Mouse (Mus musculus) stomach, embryonic 14.5 days (tissue): Measurements from ENCODE around the gene Plbd2. TPM values are rescaled to one million over a fixed set of nuclear protein-coding genes. Genes with fewer than 3 reads are reported as not detected.

Source experiments
- ATAC-seq: fragments of 200-750 bp; cut with Nextera tagmentation; 2 replicates; pipeline ENCODE4 v1.8.0; 2017; ENCODE audit warnings: low read depth, moderate TSS enrichment; ENCODE audit not compliant: insufficient number of reproducible peaks, insufficient read depth, low FRiP score
- H3K27ac ChIP-seq: fragments of 300-500 bp; sonication (generic); 2 replicates; pipeline ENCODE4 v1.5.1; 2014; ENCODE audit warnings: mild to moderate bottlenecking, low read length, moderate library complexity, mixed read lengths
- H3K27me3 ChIP-seq: fragments of 300-500 bp; sonication (generic); 2 replicates; pipeline ENCODE4 v1.6.1; 2014; ENCODE audit warnings: low read length, control low read depth, mixed read lengths; ENCODE audit not compliant: control insufficient read depth, insufficient read depth
- H3K36me3 ChIP-seq: fragments of 300-500 bp; sonication (generic); 2 replicates; pipeline ENCODE4 v1.6.1; 2014; ENCODE audit warnings: mild to moderate bottlenecking, control low read depth, low read length, moderate library complexity, mixed read lengths; ENCODE audit not compliant: control insufficient read depth, insufficient read depth
- H3K4me1 ChIP-seq: fragments of 300-500 bp; sonication (generic); 2 replicates; pipeline ENCODE4 v1.6.1; 2014; ENCODE audit warnings: low read length, control low read depth, mixed read lengths; ENCODE audit not compliant: control insufficient read depth, insufficient read depth
- H3K4me2 ChIP-seq: fragments of 300-500 bp; sonication (generic); replicated peaks from 2 replicates; pipeline ENCODE4 v1.6.1; 2014; ENCODE audit warnings: low read depth, low read length, control low read depth
- H3K4me3 ChIP-seq: fragments of 300-500 bp; sonication (generic); 2 replicates; pipeline ENCODE4 v1.5.1; 2014; ENCODE audit warnings: low read depth, low read length, control low read depth
- H3K9ac ChIP-seq: fragments of 300-500 bp; sonication (generic); replicated peaks from 2 replicates; pipeline ENCODE4 v1.6.1; 2014; ENCODE audit warnings: low read depth, mild to moderate bottlenecking, control low read depth, low read length, moderate library complexity, mixed read lengths
- H3K9me3 ChIP-seq: fragments of 300-500 bp; sonication (generic); 2 replicates; pipeline ENCODE4 v1.6.1; 2016; ENCODE audit warnings: low read depth, low read length, control low read depth; ENCODE audit not compliant: control insufficient read depth
- WGBS: fragments of 180-500 bp; shearing (Covaris S2); extraction: QIAGEN DNeasy Blood & Tissue Kit; methylation state at CpG from one replicate; pipeline ENCODE4 v1.1.7; 2014; 5-methylcytosine and 5-hydroxymethylcytosine counted together
- polyA plus RNA-seq: library from polyadenylated mRNA; unstranded; fragments of >200 nt; fragmentation: Nextera tagmentation; extraction: Ambion mirVana; gene quantifications from 2 replicates; pipeline ENCODE4 v1.2.1, GENCODE M21; 2014

The Plbd2 gene
- polyA plus RNA-seq, 1 experiment from 2014 or later: 39.6 TPM

- WGBS: 79% methylated on average over 10 of the region's 10 CpGs
- Histone ChIP-seq H3K27ac (no peak overlapping the region), H3K4me1 (no peaks in the 10 kb centered on the region), H3K36me3 (peaks cover 3% of the 10 kb centered on the region; the same call in 1 of the 2 replicates), H3K4me3 (no peak overlapping the region), H3K27me3 (no peaks in the 10 kb centered on the region), H3K4me2 (no peak overlapping the region), H3K9me3 (no peaks in the 10 kb centered on the region), H3K9ac (no peak overlapping the region)
- ATAC-seq: no peak
These were observed 8.2 kb downstream of the Plbd2 start for GRCm38 (mm10) chr5:120495064-120495702.

- H3K27ac ChIP-seq: no peak overlapping the region
- no peaks in the 10 kb centered on the region for H3K4me1 ChIP-seq
- no peaks in the 10 kb centered on the region for H3K9me3 ChIP-seq
- H3K9ac ChIP-seq: no peak overlapping the region
- no peak overlapping the region for H3K4me2 ChIP-seq
- H3K4me3 ChIP-seq: no peak overlapping the region
- H3K36me3 ChIP-seq: peaks cover 5% of the 10 kb centered on the region; the same call in 1 of the 2 replicates
- 87% methylated on average over 9 of the region's 9 CpGs for WGBS
- no peaks in the 10 kb centered on the region for H3K27me3 ChIP-seq
- ATAC-seq: no peak
These were observed 9.5 kb downstream of the Plbd2 start for GRCm38 (mm10) chr5:120493873-120494395.

- H3K9me3 ChIP-seq: no peaks in the 10 kb centered on the region
- no peaks in the 10 kb centered on the region for H3K27me3 ChIP-seq
- H3K4me2 ChIP-seq: no peak overlapping the region
- no peak overlapping the region for H3K4me3 ChIP-seq
- H3K36me3 ChIP-seq: peaks cover 7% of the 10 kb centered on the region; the same call in 1 of the 2 replicates
- H3K9ac ChIP-seq: no peak overlapping the region
- H3K27ac ChIP-seq: no peak overlapping the region
- ATAC-seq: no peak
- WGBS: 92% methylated on average over 6 of the region's 6 CpGs
- no peaks in the 10 kb centered on the region for H3K4me1 ChIP-seq
These were observed 10.0 kb downstream of the Plbd2 start for GRCm38 (mm10) chr5:120493440-120493839.

- peaks cover 7% of the 10 kb centered on the region; the same call in 1 of the 2 replicates for H3K36me3 ChIP-seq
These were observed 11.0 kb downstream of the Plbd2 start for GRCm38 (mm10) chr5:120492437-120492836.

GRCm38 (mm10) chr5:120490679-120491192, 12.7 kb downstream of the Plbd2 start:
- Histone ChIP-seq H3K27me3 (no peaks in the 10 kb centered on the region), H3K9me3 (no peaks in the 10 kb centered on the region), H3K4me2 (no peak overlapping the region), H3K4me3 (no peak overlapping the region), H3K36me3 (peaks cover 9% of the 10 kb centered on the region; the same call in 1 of the 2 replicates), H3K4me1 (no peaks in the 10 kb centered on the region), H3K9ac (no peak overlapping the region), H3K27ac (no peak overlapping the region)
- no peak for ATAC-seq
- 85% methylated on average over 8 of the region's 8 CpGs for WGBS

More at GRCm38 (mm10) chr5:120492437-120492836, 11.0 kb downstream of the Plbd2 start:
- H3K9ac ChIP-seq: no peak overlapping the region
- H3K27ac ChIP-seq: no peak overlapping the region
- 65% methylated on average over 11 of the region's 11 CpGs for WGBS
- no peaks in the 10 kb centered on the region for H3K27me3 ChIP-seq
- no peaks in the 10 kb centered on the region for H3K4me1 ChIP-seq
- H3K9me3 ChIP-seq: no peaks in the 10 kb centered on the region
- no peak for ATAC-seq
- H3K4me2 ChIP-seq: no peak overlapping the region
- no peak overlapping the region for H3K4me3 ChIP-seq

DNA sequence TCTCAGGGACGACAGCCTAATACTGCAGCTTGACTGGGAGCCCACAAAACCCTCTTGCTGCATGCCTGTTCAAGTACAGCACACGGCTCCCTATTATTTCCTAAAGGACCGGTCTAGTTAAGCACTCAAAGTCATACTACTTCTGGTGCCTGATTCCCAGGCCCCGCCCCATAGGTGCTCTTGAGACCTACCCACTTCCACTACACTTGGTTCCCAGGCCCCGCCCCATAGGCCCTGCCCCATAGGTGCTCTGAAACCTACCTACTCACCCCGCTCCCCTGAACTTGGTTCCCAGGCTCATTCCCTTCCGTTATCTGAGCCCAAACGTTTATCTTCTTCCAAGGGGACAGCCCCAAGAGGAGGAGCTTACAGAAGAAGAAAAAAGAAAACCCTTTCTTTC, 15.6 kb downstream of the Plbd2 start:
- H3K36me3 ChIP-seq: peaks cover 19% of the 10 kb centered on the region
- H3K9ac ChIP-seq: no peak overlapping the region
- no peaks in the 10 kb centered on the region for H3K4me1 ChIP-seq
- H3K4me3 ChIP-seq: no peak overlapping the region
- no peaks in the 10 kb centered on the region for H3K9me3 ChIP-seq
- no peak overlapping the region for H3K4me2 ChIP-seq
- 80% methylated on average over 8 of the region's 8 CpGs for whole genome bisulfite sequencing
- no peaks in the 10 kb centered on the region for H3K27me3 ChIP-seq
- H3K27ac ChIP-seq: no peak overlapping the region
- ATAC-seq: no peak

DNA sequence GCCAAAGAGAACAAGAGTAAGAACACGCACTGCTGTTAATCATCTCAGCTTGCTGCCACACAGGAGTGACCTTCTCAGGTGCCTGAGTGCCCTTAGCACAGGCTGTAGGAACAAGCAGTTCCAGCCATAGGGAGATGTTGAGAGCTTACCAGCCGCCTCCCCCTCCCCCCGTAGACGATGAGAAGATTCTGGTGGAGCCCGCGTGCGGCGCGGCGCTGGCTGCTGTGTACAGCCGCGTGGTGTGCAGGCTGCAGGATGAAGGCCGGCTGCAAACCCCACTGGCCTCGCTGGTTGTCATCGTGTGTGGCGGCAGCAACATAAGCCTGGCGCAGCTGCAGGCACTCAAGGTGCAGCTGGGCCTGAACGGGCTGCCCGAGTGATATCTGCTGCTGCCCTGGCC, 20.0 kb downstream of the Plbd2 start:
- Histone ChIP-seq H3K4me2 (no peak overlapping the region), H3K36me3 (peaks cover 11% of the 10 kb centered on the region), H3K27ac (no peak overlapping the region), H3K4me3 (no peak overlapping the region), H3K27me3 (no peaks in the 10 kb centered on the region), H3K9me3 (no peaks in the 10 kb centered on the region), H3K9ac (no peak overlapping the region), H3K4me1 (no peaks in the 10 kb centered on the region)
- no peak for ATAC-seq
- 76% methylated on average over 19 of the region's 19 CpGs for WGBS

GRCm38 (mm10) chr5:120481205-120481604, 22.2 kb downstream of the Plbd2 start:
- no peak for ATAC-seq
- Histone ChIP-seq H3K9ac (no peak overlapping the region), H3K4me3 (no peak overlapping the region), H3K4me1 (no peaks in the 10 kb centered on the region), H3K27ac (no peak overlapping the region), H3K4me2 (no peak overlapping the region), H3K36me3 (peaks cover 11% of the 10 kb centered on the region), H3K9me3 (no peaks in the 10 kb centered on the region), H3K27me3 (no peaks in the 10 kb centered on the region)
- 70% methylated on average over 9 of the region's 9 CpGs for WGBS
